Mouse (Mus musculus) activated CD4-positive, CD25-positive, alpha-beta regulatory T cell, adult 4 months (primary cell): ENCODE results near the gene Bms1. TPM values are rescaled to one million over a fixed set of nuclear protein-coding genes. Genes with fewer than 3 reads are reported as not detected.

Experiments
- ATAC-seq: one replicate; pipeline ENCODE4 v1.8.0; 2017
- polyA plus RNA-seq, 2 experiments: library from polyadenylated mRNA; unstranded; fragments of 100-300 nt; shearing (Covaris generic); gene quantifications; one replicate each; pipeline ENCODE4 v1.2.1; 2017

Gene Bms1
- polyA plus RNA-seq, 2 experiments from 2014 or later = 22.5 to 23.8 TPM

DNA sequence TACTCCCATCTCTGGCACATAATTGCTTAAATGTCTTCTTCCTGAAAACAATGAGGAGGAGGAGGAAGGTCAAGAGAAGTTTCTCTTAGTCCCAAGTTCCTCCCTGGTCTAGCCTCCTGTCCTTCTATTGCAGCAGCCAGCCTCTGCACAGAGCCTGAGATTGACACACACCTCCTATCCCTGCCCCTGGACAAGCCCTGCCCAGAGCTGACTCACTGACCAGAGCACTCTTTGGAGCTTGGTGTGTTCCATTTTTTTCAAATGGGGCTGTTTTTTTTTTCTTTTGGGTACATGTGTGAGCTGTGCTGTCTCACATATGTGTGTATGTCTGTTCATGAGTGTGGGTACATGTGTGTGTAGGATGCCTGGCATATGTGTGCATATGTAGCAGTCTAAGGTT, 53.5 kb downstream of the Bms1 start:
- ATAC-seq = no peak

DNA sequence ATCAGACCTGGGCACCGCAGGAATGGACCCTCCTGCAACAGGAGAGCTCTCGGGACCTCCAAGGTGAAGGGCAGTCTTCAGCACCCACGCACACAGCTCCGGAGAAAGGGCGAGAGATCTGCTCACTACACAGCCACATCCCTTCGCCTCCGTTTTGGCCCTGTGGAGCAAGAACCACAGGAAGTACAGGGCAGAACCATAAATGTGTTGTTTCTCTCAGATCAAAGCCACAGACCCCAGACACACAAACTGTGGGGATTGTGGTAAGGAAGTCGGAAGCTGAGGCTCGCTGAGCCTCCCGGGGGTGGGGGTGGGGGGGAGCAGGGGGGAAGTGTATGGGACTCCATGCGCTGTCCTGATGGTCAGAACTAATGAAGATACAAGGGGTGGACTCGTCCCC, 68.9 kb downstream of the Bms1 start:
- no peak for ATAC-seq

DNA sequence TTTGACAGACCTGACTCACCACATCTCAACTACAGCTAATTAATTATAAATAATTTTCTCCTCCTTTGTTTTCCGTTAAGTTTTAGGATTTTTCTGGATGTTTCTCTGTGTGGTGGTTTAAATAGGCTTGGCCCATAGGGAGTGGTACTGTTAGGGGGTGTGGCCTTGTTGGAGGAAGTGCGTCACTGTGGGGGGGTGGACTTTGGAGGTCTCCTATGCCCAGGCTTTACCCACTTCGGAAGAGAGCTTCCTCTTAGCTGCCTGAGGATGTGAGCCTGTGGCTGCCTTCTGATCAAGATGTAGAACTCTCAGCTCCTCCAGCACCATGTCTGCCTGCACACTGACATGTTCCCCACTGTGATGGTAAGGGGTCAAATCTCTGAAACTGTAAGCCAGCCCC, 71.1 kb downstream of the Bms1 start:
- ATAC-seq = no peak

DNA sequence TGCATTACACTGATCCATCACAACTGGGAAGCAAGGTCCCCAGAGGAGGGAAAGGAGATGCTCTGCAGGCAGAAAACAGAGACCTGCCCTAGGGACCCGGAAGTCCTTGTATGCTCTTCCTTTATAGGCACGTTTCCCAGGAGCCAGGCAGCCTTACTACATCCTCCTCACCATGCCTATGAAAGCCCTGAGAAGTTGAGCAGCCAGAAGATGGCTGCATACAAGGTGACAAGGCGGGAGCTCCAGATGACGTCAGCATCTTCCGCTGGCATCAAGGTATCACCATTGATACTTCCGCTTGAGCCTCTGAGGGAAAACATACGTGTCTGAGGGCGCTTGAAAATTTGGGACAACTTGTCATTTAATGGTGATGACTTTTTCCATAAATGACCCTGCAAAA, 72.0 kb downstream of the Bms1 start:
- no peak for ATAC-seq

DNA sequence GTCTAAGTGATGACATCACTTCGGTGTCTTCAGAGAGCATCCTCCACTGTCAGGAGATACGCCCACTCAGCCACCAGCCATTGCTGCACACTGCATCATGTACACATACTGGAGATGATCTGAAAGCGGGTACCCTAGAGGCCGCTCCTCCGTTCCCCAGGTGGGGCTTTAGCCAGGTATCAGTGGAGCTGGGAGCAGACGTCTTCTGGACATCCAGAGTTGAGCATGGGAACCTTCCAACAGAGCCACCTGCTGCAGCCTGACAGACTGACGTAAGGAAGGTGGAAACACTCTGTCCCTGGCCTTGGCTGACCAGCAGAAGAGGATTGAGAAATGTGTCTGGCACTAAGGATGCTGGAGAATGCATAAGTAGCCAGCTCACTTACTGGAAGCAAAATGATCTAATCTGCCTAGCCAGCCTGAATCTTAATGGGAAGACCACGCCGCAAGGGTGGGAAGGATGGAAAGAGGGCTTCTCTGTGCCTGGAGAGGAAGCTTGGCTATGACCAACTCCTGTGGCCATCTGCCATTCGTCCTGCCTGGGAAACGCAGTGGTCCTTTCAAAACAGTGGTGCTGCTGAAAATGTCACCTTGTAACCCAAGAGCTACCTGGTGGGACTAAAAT, 77.3 kb downstream of the Bms1 start:
- no peak for ATAC-seq

DNA sequence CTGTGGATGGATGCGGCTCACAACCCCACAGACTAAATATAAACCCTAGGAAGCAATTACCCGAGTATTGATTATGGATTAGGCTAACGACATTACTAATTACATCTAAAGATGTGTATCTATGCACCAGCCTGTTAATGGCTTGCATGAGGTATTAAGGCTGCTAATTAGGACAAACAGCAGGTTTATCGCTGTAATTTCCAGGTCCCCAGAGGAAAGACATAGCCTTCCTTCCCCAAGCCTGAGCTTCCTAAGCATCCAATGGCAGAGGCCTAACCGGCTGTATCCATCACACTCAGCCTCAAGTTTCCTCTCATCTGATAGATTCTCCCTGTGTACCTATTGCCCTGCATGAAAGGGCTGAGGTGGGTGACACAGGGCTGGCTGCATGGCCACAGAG, 81.6 kb downstream of the Bms1 start:
- no peak for ATAC-seq

DNA sequence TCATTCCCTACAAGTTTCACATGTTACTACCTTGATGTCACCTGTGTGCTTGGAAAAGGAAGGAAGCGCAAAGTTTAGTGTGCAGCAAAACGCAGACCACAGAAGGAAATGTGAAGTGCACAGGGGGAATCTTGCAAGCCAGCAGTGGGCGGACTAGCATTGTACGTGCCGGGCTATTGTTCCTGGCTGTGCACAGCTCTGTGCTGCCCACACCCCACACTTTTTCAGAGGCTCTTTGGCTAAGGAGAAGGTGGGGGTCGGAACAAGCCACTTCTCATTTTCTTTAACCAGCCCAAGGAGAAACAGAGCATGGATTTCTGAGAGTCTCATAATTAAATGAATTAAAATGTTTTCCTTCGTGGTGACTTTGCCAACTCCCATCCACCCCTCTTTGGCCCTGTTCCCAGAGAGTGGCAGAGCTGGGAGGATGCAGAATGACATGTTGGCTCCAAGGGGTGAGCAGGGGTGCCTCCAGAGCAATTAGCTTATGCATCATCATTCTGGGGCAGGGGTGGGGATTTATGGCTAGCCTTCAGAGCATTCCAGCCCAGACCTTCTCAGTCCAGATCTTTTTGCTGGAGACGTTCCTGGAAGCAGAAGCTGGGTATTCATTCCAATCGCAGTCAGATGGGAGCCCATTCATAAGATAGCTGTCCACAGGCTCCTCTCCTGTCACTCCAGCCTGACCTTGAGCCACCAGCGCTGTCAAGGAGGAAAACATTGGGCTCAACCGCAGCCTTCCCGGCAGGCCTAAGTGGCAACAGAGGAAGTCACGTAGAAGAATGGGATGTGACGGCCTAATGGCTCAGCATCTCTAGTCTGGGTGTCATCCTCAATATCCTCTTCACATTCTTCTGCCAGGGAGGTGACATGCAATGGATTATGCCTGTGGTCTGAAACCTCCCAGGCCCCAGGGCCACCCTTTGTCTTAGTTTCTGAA, 82.5 kb downstream of the Bms1 start:
- no peak for ATAC-seq

DNA sequence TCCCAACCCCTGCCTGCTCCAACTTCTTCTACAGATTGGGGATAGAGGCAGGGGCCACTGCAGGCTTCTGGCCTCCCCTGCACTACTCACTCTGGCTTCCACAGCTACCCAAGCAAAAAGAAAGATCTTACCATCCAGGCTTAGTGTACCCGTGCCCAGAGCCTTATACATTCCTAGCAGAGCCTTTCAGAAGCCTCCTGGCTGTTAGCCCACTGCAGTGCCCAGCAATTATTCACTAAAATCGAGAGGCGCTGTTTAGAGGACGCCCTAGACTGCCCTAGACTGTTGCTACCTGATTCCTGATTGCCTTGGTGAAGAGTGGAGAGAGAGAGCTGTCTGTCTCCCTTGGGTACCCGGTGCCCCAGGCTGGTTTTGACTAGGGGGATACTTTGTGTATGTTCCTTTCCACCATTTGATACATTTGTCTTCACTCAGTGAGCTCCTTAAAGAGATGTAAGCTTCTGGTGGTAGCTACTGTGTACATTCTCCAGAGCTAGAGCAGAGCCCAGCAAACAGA, 83.3 kb downstream of the Bms1 start:
- ATAC-seq = no peak

DNA sequence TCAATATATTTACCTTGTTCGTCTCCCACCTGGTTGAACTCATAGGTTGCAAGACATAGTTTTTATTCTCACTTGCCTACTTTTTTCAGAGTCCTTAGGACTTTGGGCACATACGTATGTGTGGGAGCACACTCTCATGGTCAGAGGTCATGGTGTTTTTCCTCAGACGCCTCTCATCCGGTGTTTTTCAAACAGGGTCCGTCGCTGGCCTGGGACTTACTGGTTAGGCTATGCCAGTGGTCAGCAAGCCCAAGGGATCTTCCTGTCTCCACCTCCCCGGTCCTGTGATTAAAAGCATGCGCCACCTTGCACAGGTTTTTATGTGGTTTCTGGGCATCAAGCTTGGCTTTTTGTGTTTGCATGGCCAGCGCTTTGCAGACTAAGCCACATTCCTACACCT, 85.4 kb downstream of the Bms1 start:
- ATAC-seq = no peak

Other genes starting within 250 kb of the Bms1 start
- gene Ret, start 221.8 kb downstream of the Bms1 start, polyA plus RNA-seq = under 1 TPM; 0.17 to 0.44 TPM
- gene Zfp248, start 36.1 kb upstream of the Bms1 start, polyA plus RNA-seq = 1 to 10 TPM; 4.8 to 5.6 TPM
- gene Zfp9, start 59.8 kb upstream of the Bms1 start, polyA plus RNA-seq = not detected
- gene Ankrd26, start 142.8 kb upstream of the Bms1 start, polyA plus RNA-seq = 1 to 10 TPM; 5.4 to 8.3 TPM